Mouse (Mus musculus): ENCODE measurements around the gene Gm5089. TPM values are rescaled to one million over a fixed set of nuclear protein-coding genes. Genes with fewer than 3 reads are reported as not detected.

Gm5089 gene
- not detected in 2 replicates for polyA plus RNA-seq (2012; rRNA removed)

DNA sequence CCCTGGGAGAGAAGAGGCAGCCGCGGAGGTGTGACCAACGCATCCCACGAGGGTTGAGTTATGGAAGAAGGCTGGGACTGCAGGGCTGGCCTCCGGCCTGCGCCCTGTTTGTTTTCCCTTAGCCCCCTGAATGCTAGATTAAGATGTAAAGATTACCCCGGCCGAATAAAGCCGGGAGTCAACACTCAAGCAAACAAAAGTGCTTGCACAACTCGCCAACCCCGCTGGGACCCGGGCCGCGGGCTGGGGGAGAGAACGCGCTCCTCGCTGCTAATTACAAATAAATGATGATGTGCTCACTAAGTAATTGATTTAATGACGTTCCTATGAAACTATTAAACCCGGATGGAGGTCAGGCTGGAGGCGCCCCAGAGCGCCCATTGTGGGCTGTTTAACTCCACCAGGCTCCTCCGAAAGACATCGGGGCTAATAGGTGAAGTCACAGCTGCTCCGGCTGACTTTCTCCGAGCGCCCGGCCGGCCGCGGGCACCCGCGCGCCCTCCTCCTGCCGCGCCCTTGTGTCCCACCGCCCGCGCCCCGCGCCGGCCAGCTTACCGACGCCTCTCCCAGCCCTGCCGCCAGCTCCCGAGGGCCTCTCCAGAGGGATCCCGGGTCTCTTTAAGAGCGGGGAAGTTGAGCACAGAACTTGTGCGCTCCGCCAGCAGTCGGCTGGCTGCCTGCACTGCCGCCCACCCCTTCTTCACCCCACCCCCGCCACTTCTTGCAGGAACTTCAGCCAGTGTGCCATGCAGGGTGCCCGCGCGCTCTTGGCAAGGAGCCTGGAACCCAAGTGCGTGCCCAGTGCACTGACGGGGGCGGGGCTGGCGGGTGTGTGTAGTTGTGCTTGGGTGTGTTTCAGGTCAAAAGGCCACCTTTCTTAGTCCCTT lies at the start of gene Gm5089:
Gene Gm5089 (minus strand): TSS at position 620 of the 887 bp plus-strand sequence.
- H3K36me3 ChIP-seq (ENCODE audit: control insufficient read depth, insufficient read depth, low read length): no peaks in the 10 kb centered on the region
- WGBS: 4% methylated on average over 59 of the region's 59 CpGs
- no peaks in the 10 kb centered on the region; the same call in 1 of the 2 replicates for H3K4me1 ChIP-seq (replicated peaks; ENCODE audit: control insufficient read depth, insufficient read depth, low read length)
- H3K27ac ChIP-seq (ENCODE audit: control insufficient read depth, insufficient read depth, low read length): no peak within 1 kb of the TSS
- H3K4me3 ChIP-seq (ENCODE audit: control insufficient read depth, insufficient read depth, low read length): no peak within 1 kb of the TSS
- no peak for DNase-seq
- H3K27me3 ChIP-seq (ENCODE audit: control insufficient read depth, insufficient read depth, low read length): peaks cover 12% of the 10 kb centered on the region
- TF ChIP-seq CTCF (IDR thresholded peaks at IDR 0.05; ENCODE audit: borderline replicate concordance, control insufficient read depth, extremely low read depth, insufficient read depth, low read length, poor library complexity): no peak
- no peak for TF ChIP-seq POLR2A (IDR thresholded peaks at IDR 0.05; ENCODE audit: control insufficient read depth, extremely low read depth, insufficient read depth, low read length, poor library complexity)

DNA sequence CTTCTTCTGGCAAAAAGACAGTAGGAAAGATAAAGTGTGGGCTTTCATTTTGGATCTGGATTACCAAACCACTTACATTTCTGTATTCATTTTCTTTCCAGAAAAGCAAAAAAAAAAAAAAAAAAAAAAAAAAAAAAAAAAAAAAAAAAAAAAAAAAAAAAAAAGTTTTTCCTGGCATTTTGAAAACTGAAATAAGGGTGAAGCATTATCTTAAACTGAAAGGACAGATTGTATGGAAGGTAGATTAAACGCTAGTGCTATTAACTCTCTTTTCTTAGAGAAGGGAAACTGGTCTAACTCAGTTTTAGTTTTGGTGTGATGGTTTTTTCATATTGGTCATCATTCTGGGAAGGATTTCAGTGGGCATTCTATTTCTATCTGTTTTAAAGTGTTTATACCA lies 41.1 kb upstream of the Gm5089 start:
- DNase-seq: no peak
- H3K4me1 ChIP-seq (replicated peaks; ENCODE audit: control insufficient read depth, insufficient read depth, low read length): 0 out of 2 replicates have a peak, but pooled peaks cover 4% of the 10 kb centered on the region
- no peak overlapping the region for H3K4me3 ChIP-seq (ENCODE audit: control insufficient read depth, insufficient read depth, low read length)
- H3K36me3 ChIP-seq (ENCODE audit: control insufficient read depth, insufficient read depth, low read length): no peaks in the 10 kb centered on the region
- H3K27ac ChIP-seq (ENCODE audit: control insufficient read depth, insufficient read depth, low read length): no peak overlapping the region
- 68% methylated on average over 1 of the region's 1 CpGs for WGBS
- H3K27me3 ChIP-seq (ENCODE audit: control insufficient read depth, insufficient read depth, low read length): peaks cover 7% of the 10 kb centered on the region; the same call in 1 of the 2 replicates
- TF ChIP-seq CTCF (IDR thresholded peaks at IDR 0.05; ENCODE audit: borderline replicate concordance, control insufficient read depth, extremely low read depth, insufficient read depth, low read length, poor library complexity): no peak
- TF ChIP-seq POLR2A (IDR thresholded peaks at IDR 0.05; ENCODE audit: control insufficient read depth, extremely low read depth, insufficient read depth, low read length, poor library complexity): no peak

GRCm38 (mm10) chr14:122491521-122491920 lies 40.6 kb upstream of the Gm5089 start:
- Histone ChIP-seq H3K27ac (ENCODE audit: control insufficient read depth, insufficient read depth, low read length) (no peak overlapping the region), H3K4me1 (replicated peaks; ENCODE audit: control insufficient read depth, insufficient read depth, low read length) (0 out of 2 replicates have a peak, but pooled peaks cover 4% of the 10 kb centered on the region), H3K4me3 (ENCODE audit: control insufficient read depth, insufficient read depth, low read length) (no peak overlapping the region), H3K27me3 (ENCODE audit: control insufficient read depth, insufficient read depth, low read length) (peaks cover 7% of the 10 kb centered on the region; the same call in 1 of the 2 replicates), H3K36me3 (ENCODE audit: control insufficient read depth, insufficient read depth, low read length) (no peaks in the 10 kb centered on the region)
- no peak for DNase-seq
- TF ChIP-seq POLR2A (IDR thresholded peaks at IDR 0.05; ENCODE audit: control insufficient read depth, extremely low read depth, insufficient read depth, low read length, poor library complexity) (no peak), CTCF (IDR thresholded peaks at IDR 0.05; ENCODE audit: borderline replicate concordance, control insufficient read depth, extremely low read depth, insufficient read depth, low read length, poor library complexity) (no peak)
- WGBS: 52% methylated on average over 6 of the region's 6 CpGs

- TF ChIP-seq POLR2A (IDR thresholded peaks at IDR 0.05; ENCODE audit: control insufficient read depth, extremely low read depth, insufficient read depth, low read length, poor library complexity) (no peak), CTCF (IDR thresholded peaks at IDR 0.05; ENCODE audit: borderline replicate concordance, control insufficient read depth, extremely low read depth, insufficient read depth, low read length, poor library complexity) (no peak)
Measured at GRCm38 (mm10) chr14:122490441-122491328, 39.8 kb upstream of the Gm5089 start, which contains the start of gene Gm10837. Gene Gm10837, plus strand, starts transcription at chr14:122490586.

DNA sequence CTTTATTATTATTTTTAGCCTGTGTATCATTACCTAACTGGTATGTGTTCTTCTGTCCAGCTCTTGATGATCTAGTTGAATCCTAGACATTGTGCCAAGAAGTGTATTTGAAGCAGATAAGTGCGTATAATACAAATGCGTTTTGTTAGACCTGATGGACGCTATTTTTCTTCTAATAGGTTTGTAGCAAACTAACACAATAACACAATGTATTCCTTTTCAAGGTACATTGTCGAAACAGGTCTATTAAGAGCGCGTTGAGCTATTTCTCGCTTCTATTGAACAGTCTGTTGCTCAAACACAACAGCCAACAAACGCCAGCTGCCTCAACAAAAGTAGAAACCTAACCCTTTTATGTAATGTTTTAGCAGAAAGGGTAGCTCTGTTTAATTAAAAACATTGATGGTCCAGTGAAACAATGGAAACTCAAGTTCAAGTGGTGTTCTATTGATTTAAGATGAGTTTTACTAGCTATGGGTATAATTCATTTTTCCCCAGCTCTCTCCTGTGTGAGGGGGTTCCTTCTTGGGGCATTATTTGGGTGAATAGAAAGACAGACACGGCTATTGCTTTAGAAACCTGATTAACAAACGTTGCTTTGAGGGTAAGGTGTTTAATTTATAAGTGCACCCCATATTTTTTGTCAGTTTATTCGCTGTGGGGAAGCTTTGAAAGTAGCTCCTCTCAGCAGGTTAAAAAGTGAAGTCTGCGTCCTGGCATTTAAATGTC lies 38.9 kb upstream of the Gm5089 start:
- Histone ChIP-seq H3K27ac (ENCODE audit: control insufficient read depth, insufficient read depth, low read length) (no peak overlapping the region), H3K4me3 (ENCODE audit: control insufficient read depth, insufficient read depth, low read length) (no peak overlapping the region), H3K36me3 (ENCODE audit: control insufficient read depth, insufficient read depth, low read length) (no peaks in the 10 kb centered on the region), H3K4me1 (replicated peaks; ENCODE audit: control insufficient read depth, insufficient read depth, low read length) (0 out of 2 replicates have a peak, but pooled peaks cover 4% of the 10 kb centered on the region), H3K27me3 (ENCODE audit: control insufficient read depth, insufficient read depth, low read length) (peaks cover 14% of the 10 kb centered on the region)
- 14% methylated on average over 12 of the region's 12 CpGs for WGBS
- TF ChIP-seq CTCF (IDR thresholded peaks at IDR 0.05; ENCODE audit: borderline replicate concordance, control insufficient read depth, extremely low read depth, insufficient read depth, low read length, poor library complexity) (no peak), POLR2A (IDR thresholded peaks at IDR 0.05; ENCODE audit: control insufficient read depth, extremely low read depth, insufficient read depth, low read length, poor library complexity) (no peak)
- DNase-seq: no peak

More at GRCm38 (mm10) chr14:122490441-122491328, 39.8 kb upstream of the Gm5089 start, which contains the start of gene Gm10837:
- no peak for DNase-seq
- no peaks in the 10 kb centered on the region for H3K36me3 ChIP-seq (ENCODE audit: control insufficient read depth, insufficient read depth, low read length)
- peaks cover 7% of the 10 kb centered on the region; the same call in 1 of the 2 replicates for H3K27me3 ChIP-seq (ENCODE audit: control insufficient read depth, insufficient read depth, low read length)
- no peak within 1 kb of the TSS for H3K27ac ChIP-seq (ENCODE audit: control insufficient read depth, insufficient read depth, low read length)
- no peak within 1 kb of the TSS for H3K4me3 ChIP-seq (ENCODE audit: control insufficient read depth, insufficient read depth, low read length)
- 5% methylated on average over 51 of the region's 51 CpGs for WGBS
- 0 out of 2 replicates have a peak, but pooled peaks cover 4% of the 10 kb centered on the region for H3K4me1 ChIP-seq (replicated peaks; ENCODE audit: control insufficient read depth, insufficient read depth, low read length)
